Mouse (Mus musculus) stomach, postnatal 0 days (tissue): ENCODE data around the gene Gnaz.

ENCODE experiments used
- CTCF ChIP-seq: IDR thresholded peaks from 2 replicates; pipeline ENCODE4 v1.5.1; 2016; ENCODE audit warnings: antibody characterized with exemption, low read depth, mild to moderate bottlenecking, moderate library complexity
- EP300 ChIP-seq: optimal IDR thresholded peaks from 2 replicates; pipeline ENCODE3; 2016; ENCODE audit warnings: antibody characterized with exemption

- TF ChIP-seq CTCF (peak; percentile 56), EP300 (no peak)
These were observed at the start of gene Gnaz for GRCm38 (mm10) chr10:74966850-74967451.
